Mouse (Mus musculus): ENCODE data around the gene Orai1. TPM values are rescaled to one million over a fixed set of nuclear protein-coding genes. Genes with fewer than 3 reads are reported as not detected.
A peak's percentile ranks its signal among the peaks of the same experiment; 100 is the strongest.
"Not testable (repeated sequence)": the region's sequence is repeated elsewhere in the genome, so short reads cannot be mapped to it uniquely, and the experiment has no call there.

The Orai1 gene
- 8.7 and 10.3 TPM in 2 replicates for polyA plus RNA-seq (2016; fragmentation: Nextera tagmentation; extraction: Ambion mirVana)

GRCm38 (mm10) chr5:123014753-123015701, at the start of gene Orai1:
Orai1 (plus strand) TSS chr5:123015074.
- Histone ChIP-seq H3K27me3 (ENCODE audit: low read depth, poor library complexity, severe bottlenecking) (peaks cover 9% of the 10 kb centered on the region), H3K27ac (replicated peaks) (peak within 1 kb of the TSS; percentile 91), H3K4me3 (peak within 1 kb of the TSS; percentile 73), H3K9me3 (replicated peaks) (no peaks in the 10 kb centered on the region), H3K36me3 (peaks cover 8% of the 10 kb centered on the region; the same call in 1 of the 2 replicates), H3K4me1 (peaks cover 53% of the 10 kb centered on the region)
- DNase-seq (ENCODE audit: low spot score) = peak; percentile 98
- under 1% methylated on average over 91 of the region's 106 CpGs for WGBS

GRCm38 (mm10) chr5:122965427-122965826, 49.4 kb upstream of the Orai1 start:
- 92% methylated on average over 11 of the region's 11 CpGs for WGBS
- no peak overlapping the region for H3K4me3 ChIP-seq
- no peaks in the 10 kb centered on the region for H3K4me1 ChIP-seq
- no peak for DNase-seq (ENCODE audit: low spot score)
- H3K9me3 ChIP-seq (replicated peaks) = no peaks in the 10 kb centered on the region
- no peak overlapping the region for H3K27ac ChIP-seq (replicated peaks)
- H3K36me3 ChIP-seq = peaks cover 40% of the 10 kb centered on the region
- no peaks in the 10 kb centered on the region for H3K27me3 ChIP-seq (ENCODE audit: low read depth, poor library complexity, severe bottlenecking)

- 33% methylated on average over 4 of the region's 4 CpGs for WGBS
- Histone ChIP-seq H3K9me3 (replicated peaks) (no peaks in the 10 kb centered on the region), H3K27me3 (ENCODE audit: low read depth, poor library complexity, severe bottlenecking) (no peaks in the 10 kb centered on the region), H3K36me3 (peaks cover 22% of the 10 kb centered on the region; the same call in 1 of the 2 replicates), H3K27ac (replicated peaks) (no peak overlapping the region), H3K4me1 (no peaks in the 10 kb centered on the region), H3K4me3 (no peak overlapping the region)
- peak; percentile 72 for DNase-seq (ENCODE audit: low spot score)
Observed at GRCm38 (mm10) chr5:122968322-122968721, 46.6 kb upstream of the Orai1 start.

GRCm38 (mm10) chr5:122970056-122970455, 44.8 kb upstream of the Orai1 start:
- DNase-seq (ENCODE audit: low spot score) = no peak
- H3K27me3 ChIP-seq (ENCODE audit: low read depth, poor library complexity, severe bottlenecking) = no peaks in the 10 kb centered on the region
- 86% methylated on average over 5 of the region's 5 CpGs for WGBS
- H3K4me3 ChIP-seq = no peak overlapping the region
- H3K36me3 ChIP-seq = peaks cover 14% of the 10 kb centered on the region
- H3K9me3 ChIP-seq (replicated peaks) = no peaks in the 10 kb centered on the region
- no peaks in the 10 kb centered on the region for H3K4me1 ChIP-seq
- no peak overlapping the region for H3K27ac ChIP-seq (replicated peaks)

GRCm38 (mm10) chr5:122971438-122971837, 43.4 kb upstream of the Orai1 start:
- WGBS = 98% methylated on average over 4 of the region's 4 CpGs
- DNase-seq (ENCODE audit: low spot score) = no peak
- Histone ChIP-seq H3K27ac (replicated peaks) (no peak overlapping the region), H3K9me3 (replicated peaks) (no peaks in the 10 kb centered on the region), H3K4me3 (no peak overlapping the region), H3K36me3 (peaks cover 19% of the 10 kb centered on the region), H3K4me1 (no peaks in the 10 kb centered on the region), H3K27me3 (ENCODE audit: low read depth, poor library complexity, severe bottlenecking) (no peaks in the 10 kb centered on the region)

GRCm38 (mm10) chr5:122972116-122972515, 42.8 kb upstream of the Orai1 start:
- Histone ChIP-seq H3K27me3 (ENCODE audit: low read depth, poor library complexity, severe bottlenecking) (no peaks in the 10 kb centered on the region), H3K27ac (replicated peaks) (no peak overlapping the region), H3K4me3 (no peak overlapping the region), H3K4me1 (no peaks in the 10 kb centered on the region), H3K36me3 (peaks cover 25% of the 10 kb centered on the region), H3K9me3 (replicated peaks) (no peaks in the 10 kb centered on the region)
- 90% methylated on average over 9 of the region's 9 CpGs for WGBS
- no peak for DNase-seq (ENCODE audit: low spot score)

GRCm38 (mm10) chr5:122974701-122975100, 40.2 kb upstream of the Orai1 start:
- not testable (repeated sequence) for H3K9me3 ChIP-seq (replicated peaks); DNase-seq (ENCODE audit: low spot score); H3K27me3 ChIP-seq (ENCODE audit: low read depth, poor library complexity, severe bottlenecking); H3K4me1 ChIP-seq; H3K4me3 ChIP-seq; H3K27ac ChIP-seq (replicated peaks)
- 96% methylated on average over 4 of the region's 4 CpGs for WGBS
- peaks cover 49% of the 10 kb centered on the region for H3K36me3 ChIP-seq

- no peak for DNase-seq (ENCODE audit: low spot score)
- no peak overlapping the region for H3K4me3 ChIP-seq
- 90% methylated on average over 8 of the region's 8 CpGs for WGBS
- peaks cover 2% of the 10 kb centered on the region for H3K4me1 ChIP-seq
- H3K27me3 ChIP-seq (ENCODE audit: low read depth, poor library complexity, severe bottlenecking) = no peaks in the 10 kb centered on the region
- peaks cover 87% of the 10 kb centered on the region for H3K36me3 ChIP-seq
- no peaks in the 10 kb centered on the region for H3K9me3 ChIP-seq (replicated peaks)
- H3K27ac ChIP-seq (replicated peaks) = no peak overlapping the region
Observed at GRCm38 (mm10) chr5:122978970-122979369, 35.9 kb upstream of the Orai1 start.

- Histone ChIP-seq H3K4me3 (peak overlapping the region; percentile 82), H3K9me3 (replicated peaks) (no peaks in the 10 kb centered on the region), H3K36me3 (peaks cover 47% of the 10 kb centered on the region), H3K27ac (replicated peaks) (peak overlapping the region; percentile 98), H3K27me3 (ENCODE audit: low read depth, poor library complexity, severe bottlenecking) (no peaks in the 10 kb centered on the region), H3K4me1 (peaks cover 51% of the 10 kb centered on the region)
- 75% methylated on average over 5 of the region's 5 CpGs for WGBS
- no peak for DNase-seq (ENCODE audit: low spot score)
Observed at GRCm38 (mm10) chr5:122984483-122984882, 30.4 kb upstream of the Orai1 start.

GRCm38 (mm10) chr5:122985276-122985675, 29.6 kb upstream of the Orai1 start:
- H3K4me1 ChIP-seq = peaks cover 59% of the 10 kb centered on the region
- H3K4me3 ChIP-seq = peak overlapping the region; percentile 82
- 24% methylated on average over 3 of the region's 3 CpGs for WGBS
- peak overlapping the region; percentile 98 for H3K27ac ChIP-seq (replicated peaks)
- no peaks in the 10 kb centered on the region for H3K9me3 ChIP-seq (replicated peaks)
- no peaks in the 10 kb centered on the region for H3K27me3 ChIP-seq (ENCODE audit: low read depth, poor library complexity, severe bottlenecking)
- H3K36me3 ChIP-seq = peaks cover 39% of the 10 kb centered on the region
- peak; percentile 44 for DNase-seq (ENCODE audit: low spot score)

GRCm38 (mm10) chr5:122986091-122986493, 28.8 kb upstream of the Orai1 start:
- Histone ChIP-seq H3K4me3 (peak overlapping the region; percentile 82), H3K4me1 (peaks cover 67% of the 10 kb centered on the region), H3K9me3 (replicated peaks) (no peaks in the 10 kb centered on the region), H3K36me3 (peaks cover 30% of the 10 kb centered on the region), H3K27ac (replicated peaks) (peak overlapping the region; percentile 98), H3K27me3 (ENCODE audit: low read depth, poor library complexity, severe bottlenecking) (no peaks in the 10 kb centered on the region)
- peak; percentile 60 for DNase-seq (ENCODE audit: low spot score)
- 9% methylated on average over 8 of the region's 8 CpGs for WGBS

GRCm38 (mm10) chr5:122987211-122988020, 27.5 kb upstream of the Orai1 start:
- Histone ChIP-seq H3K9me3 (replicated peaks) (no peaks in the 10 kb centered on the region), H3K27me3 (ENCODE audit: low read depth, poor library complexity, severe bottlenecking) (no peaks in the 10 kb centered on the region), H3K36me3 (peaks cover 17% of the 10 kb centered on the region), H3K27ac (replicated peaks) (peak overlapping the region; percentile 98), H3K4me1 (peaks cover 78% of the 10 kb centered on the region), H3K4me3 (peak overlapping the region; percentile 82)
- peak; percentile 62 for DNase-seq (ENCODE audit: low spot score)
- WGBS = 1% methylated on average over 39 of the region's 39 CpGs
